Mouse (Mus musculus) T-helper 1 cell (primary cell): ENCODE measurements around the gene Camta1.

Source experiments
- in situ Hi-C: fragments of 300-600 bp; cut with MboI, MseI; formaldehyde crosslinking; loops from one replicate; pipeline ENCODE4 v1.15.1; 2025; ENCODE audit warnings: high pct_unique_total_duplicates

Camta1 gene

DNA sequence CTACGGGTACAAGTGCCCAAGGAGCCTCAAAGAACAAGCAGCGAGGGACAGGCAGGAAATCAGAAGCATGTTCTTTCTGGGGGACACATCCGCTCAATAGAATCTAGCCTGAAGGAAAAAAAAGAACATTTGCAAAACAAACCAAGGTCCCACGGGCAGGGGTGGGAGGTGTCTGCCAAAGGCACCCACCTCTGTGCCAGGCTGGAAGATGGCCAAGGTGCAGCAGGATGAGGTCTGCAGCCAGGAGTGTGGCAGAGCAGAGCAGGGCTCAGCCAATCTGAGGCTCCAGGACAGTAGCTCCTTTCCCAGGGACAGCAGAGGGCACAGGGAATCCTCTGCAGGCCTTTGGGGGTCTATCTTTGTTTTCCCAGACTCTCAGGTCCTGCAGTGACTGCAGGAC lies 706.1 kb downstream of the Camta1 start:
- in situ Hi-C loops, result no loop called here

- in situ Hi-C loops, result no loop called here
Observed at GRCm38 (mm10) chr4:151154306-151154705, 707.4 kb downstream of the Camta1 start.

DNA sequence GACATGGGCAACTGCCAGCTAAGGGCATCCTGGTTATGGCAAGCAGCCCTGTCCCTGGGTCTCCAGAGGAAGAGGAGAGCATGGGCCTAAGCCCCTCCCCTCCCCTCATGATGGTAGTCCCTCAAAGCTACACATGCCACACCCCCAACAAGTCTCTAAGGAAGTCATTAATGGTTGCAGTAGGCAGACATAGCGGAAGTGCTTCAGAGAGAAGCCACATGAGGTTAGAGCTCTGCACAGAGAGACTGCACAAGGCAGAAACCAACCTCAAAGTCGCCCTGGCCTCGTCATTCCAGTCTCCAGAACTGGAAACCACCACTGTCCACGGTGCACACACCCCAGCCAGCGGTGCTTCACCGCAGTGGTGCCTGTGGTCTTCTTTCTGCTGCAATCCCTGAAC lies 709.7 kb downstream of the Camta1 start:
- in situ Hi-C loops, result no loop called here

DNA sequence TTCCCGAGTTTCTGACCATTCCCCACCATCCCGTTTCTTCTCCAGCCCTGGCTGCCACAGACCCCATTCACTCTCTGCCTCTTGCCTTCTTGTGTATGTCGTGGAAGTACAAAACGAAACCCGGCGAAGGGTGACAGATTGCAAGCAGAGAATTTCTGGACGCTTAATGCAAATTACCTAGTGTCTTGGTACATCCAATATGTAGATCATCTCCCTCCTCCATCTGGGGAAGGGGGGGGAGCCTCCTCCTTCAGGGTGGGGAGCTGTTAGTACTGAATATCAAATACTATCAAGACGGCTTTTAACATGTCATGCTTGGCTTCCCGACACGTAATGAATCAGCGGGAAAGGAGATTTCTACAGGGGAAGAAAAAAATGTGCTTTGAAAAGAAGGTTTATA lies 710.8 kb downstream of the Camta1 start:
- in situ Hi-C loops, result no loop called here

DNA sequence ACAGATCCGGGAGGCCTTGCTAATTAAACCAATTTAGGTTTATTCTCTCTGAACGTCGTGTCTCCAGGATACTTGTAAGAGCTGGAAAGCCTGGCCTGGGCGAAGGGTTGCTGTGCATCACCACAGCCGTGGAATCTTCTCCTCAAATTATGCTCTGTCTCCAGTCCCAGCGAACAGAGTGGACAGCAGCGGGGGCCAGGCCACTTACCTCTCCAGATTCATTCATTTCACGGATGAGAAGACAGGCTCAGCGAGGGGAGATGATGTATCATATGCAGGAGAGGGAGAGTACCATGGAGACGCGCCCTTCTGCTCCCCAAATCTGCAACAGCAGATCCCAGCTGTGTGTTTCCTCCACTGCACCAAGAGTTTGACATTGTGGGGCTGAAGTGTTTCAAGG lies 711.6 kb downstream of the Camta1 start:
- in situ Hi-C loops, result no loop called here

GRCm38 (mm10) chr4:151147541-151147940 lies 714.1 kb downstream of the Camta1 start:
- in situ Hi-C loops, result no loop called here

DNA sequence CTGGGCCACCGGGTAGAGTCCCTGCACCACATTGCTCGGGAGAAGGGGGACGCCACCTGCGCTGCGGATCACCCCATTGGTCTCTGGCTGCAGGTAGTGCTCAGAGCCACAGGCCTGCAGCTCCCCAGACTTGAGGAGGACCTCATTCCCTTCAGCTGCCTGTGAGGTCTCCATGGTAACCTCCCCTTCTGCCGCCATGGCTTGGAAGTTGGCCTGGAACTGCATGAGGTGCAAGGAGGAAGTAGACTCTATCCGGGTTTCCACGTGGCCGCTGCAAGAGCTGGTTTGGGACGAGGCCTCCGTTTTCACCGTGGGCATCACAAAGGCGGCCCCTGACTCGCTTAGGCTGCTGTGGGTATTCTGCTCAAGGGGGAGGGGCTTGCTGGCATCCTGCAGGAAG lies 717.6 kb downstream of the Camta1 start:
- in situ Hi-C loops, result loop anchor here (5.0 kb wide), 1 partner anchor 67 kb away; no protein-coding TSS in a partner anchor

GRCm38 (mm10) chr4:151141196-151141880 lies 720.3 kb downstream of the Camta1 start:
- in situ Hi-C loops, result loop anchor here (5.0 kb wide), 1 partner anchor 64 kb away; no protein-coding TSS in a partner anchor

- in situ Hi-C loops, result loop anchor here (5.0 kb wide), 1 partner anchor 63 kb away; no protein-coding TSS in a partner anchor
Observed at GRCm38 (mm10) chr4:151140368-151140982, 721.2 kb downstream of the Camta1 start.

- in situ Hi-C loops, result no loop called here
Observed at GRCm38 (mm10) chr4:151139053-151139840, 722.4 kb downstream of the Camta1 start.

DNA sequence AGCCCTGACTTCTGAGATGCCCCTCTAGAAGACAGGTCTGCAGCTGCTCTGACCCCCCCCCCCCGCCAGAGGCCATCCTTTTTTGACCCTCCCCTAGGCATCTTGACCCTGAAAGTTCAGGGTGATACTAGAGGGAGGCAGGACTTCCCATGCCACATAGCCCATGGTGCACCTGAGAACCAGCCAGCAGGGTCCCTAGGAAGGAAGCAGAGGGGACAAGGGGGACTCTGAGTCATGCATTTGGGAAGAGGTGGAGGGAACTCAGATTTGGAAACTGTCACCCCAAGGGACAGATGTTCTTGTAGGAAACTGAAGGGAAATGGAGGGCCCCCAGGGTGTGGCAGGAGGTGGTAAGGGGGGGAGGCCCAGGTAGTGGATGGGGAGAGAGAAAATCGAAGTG lies 723.1 kb downstream of the Camta1 start:
- in situ Hi-C loops, result no loop called here

GRCm38 (mm10) chr4:151138135-151138534 lies 723.5 kb downstream of the Camta1 start:
- in situ Hi-C loops, result no loop called here

DNA sequence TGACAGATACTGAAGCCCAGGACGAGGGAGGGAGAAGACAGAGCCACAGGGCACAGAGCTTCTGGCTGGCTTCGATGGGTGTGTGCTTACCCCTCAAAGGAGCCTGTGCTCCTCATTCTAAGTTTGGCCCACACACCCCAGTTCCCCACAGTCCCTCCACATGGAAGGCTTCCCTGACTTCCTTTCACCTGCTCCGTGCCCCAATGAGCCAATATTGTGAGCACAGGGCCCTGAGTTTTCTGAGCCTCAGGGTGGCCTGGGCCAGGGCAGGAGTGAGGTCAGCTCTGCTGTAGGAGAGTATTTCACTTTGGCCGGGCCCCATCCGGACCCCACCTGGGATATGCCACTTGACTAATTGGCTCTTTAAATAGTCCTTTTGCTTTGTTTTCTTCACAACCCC lies 724.0 kb downstream of the Camta1 start:
- in situ Hi-C loops, result no loop called here

- in situ Hi-C loops, result no loop called here
Observed at GRCm38 (mm10) chr4:151135491-151135890, 726.2 kb downstream of the Camta1 start.

DNA sequence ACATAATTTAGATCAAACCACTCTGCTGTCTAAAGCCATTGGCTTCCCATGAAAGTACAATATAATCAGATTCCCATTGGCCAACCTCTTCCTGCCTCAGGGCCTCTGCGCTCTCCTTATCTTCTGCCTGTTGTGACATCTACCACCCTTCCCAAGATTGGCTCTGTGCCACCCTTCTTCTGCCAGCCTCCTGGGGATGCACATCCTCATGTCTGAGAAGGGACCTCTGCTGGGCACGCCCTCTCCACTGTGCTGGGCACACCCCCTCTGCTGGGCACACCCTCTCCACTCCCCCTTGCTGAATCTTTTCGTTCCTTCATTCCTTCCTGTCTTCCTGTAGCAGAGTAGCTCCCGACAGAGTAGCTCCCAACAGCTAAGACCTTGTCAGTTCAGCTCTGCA lies 727.9 kb downstream of the Camta1 start:
- in situ Hi-C loops, result no loop called here

GRCm38 (mm10) chr4:151132493-151132892 lies 729.2 kb downstream of the Camta1 start:
- in situ Hi-C loops, result no loop called here

- in situ Hi-C loops, result no loop called here
Observed at GRCm38 (mm10) chr4:151130756-151131490, 730.8 kb downstream of the Camta1 start.

GRCm38 (mm10) chr4:151129725-151130557 lies 731.7 kb downstream of the Camta1 start:
- in situ Hi-C loops, result no loop called here

DNA sequence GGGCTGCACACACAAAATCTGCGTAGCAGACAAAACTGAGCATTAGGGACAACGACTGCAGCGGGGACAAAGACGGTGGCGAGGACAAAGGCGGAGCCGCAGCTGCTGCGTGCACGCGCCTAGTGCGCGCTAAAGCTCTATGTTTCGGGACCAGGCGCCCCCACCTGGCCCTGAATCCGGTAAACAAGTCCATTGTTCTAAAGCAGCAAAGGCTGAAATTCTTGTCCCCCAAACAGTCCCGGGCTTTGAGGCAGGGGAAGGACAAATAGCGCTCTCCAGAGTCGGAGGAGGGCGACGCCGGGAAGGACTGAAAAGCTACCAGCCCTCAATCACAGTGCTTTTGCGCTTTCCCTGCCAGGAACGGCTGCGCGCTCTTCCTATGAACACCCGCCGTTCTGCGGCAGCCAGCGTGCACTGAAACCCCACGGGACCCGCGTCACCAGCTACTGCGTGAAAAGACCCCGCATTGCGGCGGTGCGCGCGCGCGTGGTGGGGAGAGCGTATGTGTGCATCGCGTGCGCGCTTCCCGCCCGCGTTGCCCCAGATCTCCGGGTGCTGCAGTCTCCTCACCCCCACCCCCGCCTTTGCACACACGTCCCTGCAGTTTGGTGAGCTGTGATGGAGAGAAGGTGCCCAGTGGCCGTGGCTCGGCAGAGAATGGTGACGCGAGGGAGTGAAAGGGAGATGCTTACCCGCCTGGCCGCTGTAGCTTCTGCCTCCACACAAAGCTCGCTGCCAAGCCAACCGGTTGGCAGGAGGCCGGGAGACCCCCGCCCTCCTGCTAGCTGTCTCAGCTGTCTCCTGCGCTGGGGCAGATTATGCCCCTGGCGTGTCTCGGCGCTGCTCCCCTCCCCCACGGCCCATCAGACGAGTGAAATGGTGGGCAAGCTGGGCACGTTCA lies 732.8 kb downstream of the Camta1 start:
- in situ Hi-C loops, result no loop called here
